Mouse (Mus musculus) limb, embryonic 14.5 days (tissue): ENCODE results near the gene Col1a1. TPM values are rescaled to one million over a fixed set of nuclear protein-coding genes. Genes with fewer than 3 reads are reported as not detected.

ENCODE experiments used
- ATAC-seq: fragments of 200-750 bp; cut with Nextera tagmentation; 2 replicates; pipeline ENCODE4 v1.8.0; 2017; ENCODE audit warnings: low read depth, moderate number of reproducible peaks, moderate TSS enrichment; ENCODE audit not compliant: low FRiP score
- DNase-seq: peaks from one replicate; pipeline ENCODE4 v3.0.0-alpha.2; 2015; ENCODE audit warnings: low spot score
- H3K27ac ChIP-seq: fragments of 300-500 bp; sonication (generic); replicated peaks from 2 replicates; pipeline ENCODE4 v1.5.1; 2014; ENCODE audit warnings: low read depth, mild to moderate bottlenecking, low read length, moderate library complexity, mixed read lengths
- H3K27me3 ChIP-seq: fragments of 300-500 bp; sonication (generic); 2 replicates; pipeline ENCODE4 v1.6.1; 2014; ENCODE audit warnings: low read length, mixed read lengths; ENCODE audit not compliant: control insufficient read depth, insufficient read depth
- H3K36me3 ChIP-seq: fragments of 300-500 bp; sonication (generic); 2 replicates; pipeline ENCODE4 v1.6.1; 2014; ENCODE audit warnings: mild to moderate bottlenecking, low read length, moderate library complexity, mixed read lengths; ENCODE audit not compliant: control insufficient read depth, insufficient read depth
- H3K4me1 ChIP-seq: fragments of 300-500 bp; sonication (generic); 2 replicates; pipeline ENCODE4 v1.6.1; 2014; ENCODE audit warnings: antibody characterized with exemption, low read length, mixed read lengths; ENCODE audit not compliant: control insufficient read depth, insufficient read depth
- H3K4me2 ChIP-seq: fragments of 300-500 bp; sonication (generic); replicated peaks from 2 replicates; pipeline ENCODE4 v1.6.1; 2014; ENCODE audit warnings: low read depth, mild to moderate bottlenecking, low read length, moderate library complexity; ENCODE audit not compliant: severe bottlenecking
- H3K4me3 ChIP-seq: fragments of 300-500 bp; sonication (generic); replicated peaks from 2 replicates; pipeline ENCODE4 v1.5.1; 2014; ENCODE audit warnings: low read length
- H3K9ac ChIP-seq: fragments of 300-500 bp; sonication (generic); 2 replicates; pipeline ENCODE4 v1.6.1; 2014; ENCODE audit warnings: mild to moderate bottlenecking, low read depth, low read length, moderate library complexity; ENCODE audit not compliant: severe bottlenecking
- H3K9me3 ChIP-seq: fragments of 300-500 bp; sonication (generic); 2 replicates; pipeline ENCODE4 v1.6.1; 2016; ENCODE audit warnings: low read length; ENCODE audit not compliant: control insufficient read depth
- POLR2A ChIP-seq: fragments of 200-500 bp; IDR thresholded peaks from 2 replicates; pipeline ENCODE4 v1.8.0; 2012; ENCODE audit warnings: inconsistent platforms, mild to moderate bottlenecking, moderate library complexity, borderline replicate concordance; ENCODE audit not compliant: insufficient read depth, insufficient read length; ENCODE audit errors: extremely low read depth
- WGBS: fragments of 180-500 bp; shearing (Covaris S2); extraction: QIAGEN DNeasy Blood & Tissue Kit; methylation state at CpG from one replicate; pipeline ENCODE4 v1.1.7; 2014; 5-methylcytosine and 5-hydroxymethylcytosine counted together
- polyA plus RNA-seq, 2 experiments: library from polyadenylated mRNA; depleted of rRNA in 1 of 2; stranded (reverse) in 1 of 2; unstranded in 1 of 2; fragments of >200 nt; fragmentation: Nextera tagmentation in 1 of 2; extraction: Ambion mirVana in 1 of 2; gene quantifications; 2 replicates each; pipeline versions ENCODE4 v1.2.1 to v1.2.3; 2012 to 2014

The Col1a1 gene
- polyA plus RNA-seq, 2 experiments = 1,421 to 2,873 TPM

GRCm38 (mm10) chr11:94936851-94937295 lies 849 bp downstream of the Col1a1 start:
- peaks cover 41% of the 10 kb centered on the region for H3K36me3 ChIP-seq
- H3K4me3 ChIP-seq = peak overlapping the region; percentile 75
- peak overlapping the region; percentile 93 for H3K27ac ChIP-seq
- H3K9me3 ChIP-seq = no peaks in the 10 kb centered on the region
- H3K4me1 ChIP-seq = peaks cover 44% of the 10 kb centered on the region
- peak overlapping the region; percentile 73 for H3K4me2 ChIP-seq
- H3K9ac ChIP-seq = peak overlapping the region; percentile 93
- TF ChIP-seq POLR2A = no peak
- ATAC-seq (peak; percentile 77), DNase-seq (peak; percentile 98)
- no peaks in the 10 kb centered on the region for H3K27me3 ChIP-seq
- under 1% methylated on average over 14 of the region's 17 CpGs for WGBS

DNA sequence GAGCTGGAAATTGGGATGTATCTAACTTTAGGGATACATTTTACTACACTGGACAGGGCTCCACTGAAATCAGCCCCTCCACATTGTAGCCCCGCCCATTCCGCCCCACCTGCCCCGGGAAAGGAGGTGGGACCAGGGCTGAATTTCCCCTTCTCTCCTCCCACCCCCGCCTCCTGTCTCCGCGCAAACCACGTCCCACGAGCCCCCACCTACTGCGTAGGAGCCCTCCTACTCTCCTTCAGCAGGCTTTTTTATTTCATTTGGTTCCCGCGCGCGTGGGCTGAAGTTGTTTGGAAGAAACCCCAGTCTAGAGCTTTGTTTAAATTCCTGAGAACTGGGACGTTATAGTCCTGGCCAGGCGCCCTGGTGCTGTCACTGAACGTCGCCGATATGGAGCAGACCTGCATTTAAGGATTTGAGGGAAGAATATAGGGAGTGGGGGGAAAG lies 1.3 kb downstream of the Col1a1 start:
- Histone ChIP-seq H3K4me2 (peak overlapping the region; percentile 73), H3K9ac (peak overlapping the region; percentile 93), H3K9me3 (no peaks in the 10 kb centered on the region), H3K4me1 (peaks cover 40% of the 10 kb centered on the region), H3K4me3 (peak overlapping the region; percentile 75), H3K27me3 (no peaks in the 10 kb centered on the region), H3K27ac (peak overlapping the region; percentile 93), H3K36me3 (peaks cover 46% of the 10 kb centered on the region)
- ATAC-seq (peak; percentile 58), DNase-seq (no peak)
- WGBS = under 1% methylated on average over 18 of the region's 18 CpGs
- no peak for TF ChIP-seq POLR2A

- peak overlapping the region; percentile 93 for H3K9ac ChIP-seq
- TF ChIP-seq POLR2A = no peak
- H3K27ac ChIP-seq = peak overlapping the region; percentile 93
- H3K4me1 ChIP-seq = peaks cover 42% of the 10 kb centered on the region
- DNase-seq (no peak), ATAC-seq (no peak)
- 2% methylated on average over 15 of the region's 15 CpGs for WGBS
- no peaks in the 10 kb centered on the region for H3K27me3 ChIP-seq
- H3K4me2 ChIP-seq = peak overlapping the region; percentile 73
- H3K36me3 ChIP-seq = peaks cover 50% of the 10 kb centered on the region
- H3K9me3 ChIP-seq = no peaks in the 10 kb centered on the region
- H3K4me3 ChIP-seq = peak overlapping the region; percentile 75
These were observed 1.8 kb downstream of the Col1a1 start for GRCm38 (mm10) chr11:94937787-94938186.

GRCm38 (mm10) chr11:94938296-94938695 lies 2.3 kb downstream of the Col1a1 start:
- Histone ChIP-seq H3K4me1 (peaks cover 38% of the 10 kb centered on the region), H3K9me3 (no peaks in the 10 kb centered on the region), H3K4me2 (peak overlapping the region; percentile 73), H3K36me3 (peaks cover 55% of the 10 kb centered on the region), H3K9ac (peak overlapping the region; percentile 93), H3K27me3 (no peaks in the 10 kb centered on the region), H3K4me3 (peak overlapping the region; percentile 75), H3K27ac (peak overlapping the region; percentile 93)
- DNase-seq (no peak), ATAC-seq (no peak)
- TF ChIP-seq POLR2A = no peak
- WGBS = 24% methylated on average over 9 of the region's 9 CpGs

GRCm38 (mm10) chr11:94939280-94939679 lies 3.3 kb downstream of the Col1a1 start:
- 17% methylated on average over 4 of the region's 4 CpGs for WGBS
- ATAC-seq = no peak
- Histone ChIP-seq H3K9me3 (no peaks in the 10 kb centered on the region), H3K4me1 (peaks cover 34% of the 10 kb centered on the region), H3K27me3 (no peaks in the 10 kb centered on the region), H3K9ac (peak overlapping the region; percentile 93), H3K4me3 (peak overlapping the region; percentile 75), H3K4me2 (peak overlapping the region; percentile 73), H3K36me3 (peaks cover 65% of the 10 kb centered on the region), H3K27ac (peak overlapping the region; percentile 93)
- DNase-seq = no peak
- TF ChIP-seq POLR2A = no peak
